Mouse (Mus musculus): ENCODE data around the gene Klhl32.
"Not testable (repeated sequence)": the region's sequence is repeated elsewhere in the genome, so short reads cannot be mapped to it uniquely, and the experiment has no call there.

Gene Klhl32

DNA sequence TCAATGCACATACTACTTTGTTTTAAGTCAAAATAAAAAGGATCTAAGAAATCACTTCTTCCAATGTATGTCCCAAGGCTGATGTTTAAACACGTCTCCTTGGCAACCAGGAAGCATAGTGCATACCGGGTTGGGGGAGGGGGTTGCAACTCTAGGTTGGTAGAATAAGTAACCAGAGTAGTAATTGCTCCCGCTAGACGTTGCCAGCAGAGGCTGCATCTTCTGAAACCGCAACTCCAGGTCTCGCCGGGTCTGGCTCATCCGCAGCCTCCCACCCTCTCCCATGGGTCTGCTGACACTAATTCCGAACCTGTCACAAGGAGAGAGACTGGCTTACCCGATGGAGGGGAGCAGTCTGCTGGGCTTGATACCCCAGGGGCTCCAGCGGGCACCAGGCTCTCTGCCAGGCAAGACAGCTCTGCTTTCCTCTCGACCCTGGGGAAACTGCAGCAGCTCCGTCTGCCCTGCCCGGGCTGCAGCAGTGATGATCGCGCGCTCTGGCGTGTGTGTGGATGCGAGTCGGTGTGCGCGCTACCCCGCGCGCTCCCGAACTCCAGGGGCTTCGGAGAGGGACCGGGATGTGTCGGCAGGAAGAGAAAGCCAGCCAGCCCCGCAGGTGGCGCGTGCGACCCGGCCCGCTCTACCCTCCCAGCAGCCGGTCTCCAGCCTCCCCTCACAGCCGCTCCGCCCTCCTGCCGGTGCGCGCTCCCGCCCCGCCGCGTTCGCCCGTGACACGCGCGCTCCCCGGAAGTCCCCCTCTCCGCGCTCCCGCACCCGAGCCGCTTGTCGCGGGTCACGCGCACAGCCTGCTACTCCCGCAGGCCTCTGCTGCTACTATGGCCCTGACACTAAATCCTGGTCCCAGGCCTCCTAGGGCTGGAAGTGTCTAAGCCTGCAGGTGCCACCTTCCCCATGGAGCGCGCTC, at the start of gene Klhl32:
Klhl32 (minus strand) TSS at position 724 of the 925 bp plus-strand sequence.
- DNase-seq = peak; percentile 91 to 92

DNA sequence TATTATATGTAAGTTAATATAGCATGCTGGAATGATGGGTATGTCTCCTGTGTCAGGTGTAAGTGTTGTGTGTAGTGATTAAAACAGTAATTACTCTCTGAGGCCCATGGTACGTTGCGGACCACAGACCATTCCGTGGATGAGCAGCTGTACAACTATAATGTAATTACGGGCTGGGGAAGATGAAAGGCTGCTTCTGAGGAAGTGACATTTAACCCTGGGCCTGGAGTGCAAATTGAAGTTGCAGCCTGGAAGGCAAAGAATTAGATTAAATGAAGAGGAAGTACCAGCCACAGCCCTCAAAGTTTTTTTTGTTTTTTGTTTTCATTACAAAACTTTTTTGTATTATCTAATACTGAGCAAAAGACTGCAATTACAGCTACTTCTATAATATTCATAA, 48.2 kb upstream of the Klhl32 start:
- no peak for DNase-seq

DNA sequence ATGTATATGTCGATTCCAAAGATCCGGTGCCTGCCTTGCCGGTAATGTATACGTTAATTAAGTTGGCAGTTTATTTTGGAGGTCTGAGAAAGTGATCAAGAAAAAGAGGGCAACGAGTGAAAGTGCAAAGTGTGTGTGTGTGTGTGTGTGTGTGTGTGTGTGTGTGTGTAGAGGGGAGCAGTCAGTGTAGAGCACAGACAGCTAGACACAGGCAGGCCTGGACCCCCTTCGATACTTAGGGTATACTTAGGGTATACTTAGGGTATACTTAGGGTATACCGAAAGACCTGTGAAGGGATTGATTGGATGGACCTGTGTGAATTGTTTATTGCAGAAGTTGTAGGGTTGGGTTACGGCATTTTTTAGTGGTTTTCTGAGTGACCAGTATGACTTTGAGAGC, 47.7 kb upstream of the Klhl32 start:
- DNase-seq = peak in 1 of 2 experiments; percentile 15

DNA sequence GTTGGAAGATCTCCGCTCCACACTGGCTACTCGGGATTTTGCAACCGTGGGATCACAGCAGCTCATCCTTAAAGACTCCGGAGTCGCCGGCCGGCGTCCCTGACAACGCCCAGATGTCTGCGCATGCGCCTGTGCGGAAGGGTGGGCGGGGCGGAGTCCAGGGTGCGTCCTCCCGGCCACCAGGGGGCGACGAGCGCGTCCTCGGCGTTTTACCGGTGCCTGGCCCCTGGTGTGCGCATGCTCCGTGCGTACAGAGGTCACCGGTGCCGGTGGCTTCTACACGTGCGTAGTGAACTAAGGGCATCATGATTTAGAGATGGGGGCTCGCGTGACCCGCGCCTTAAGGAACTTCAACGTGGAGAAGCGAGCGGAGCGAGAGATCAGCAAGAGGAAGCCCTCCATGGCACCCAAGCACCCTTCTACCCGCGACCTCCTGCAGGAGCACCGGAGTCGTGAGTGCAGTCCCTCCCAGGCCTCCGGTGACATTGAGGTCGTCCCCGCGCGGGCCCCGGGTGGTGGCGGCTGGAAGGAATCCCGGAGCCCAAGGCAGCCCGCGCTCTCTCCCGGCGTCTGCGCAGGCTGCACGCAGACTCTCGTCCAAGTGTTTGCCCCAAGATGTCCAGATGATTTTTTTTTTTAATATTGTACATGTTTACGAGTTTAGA, 47.1 kb upstream of the Klhl32 start, which contains the start of gene Ndufaf4:
Ndufaf4 (plus strand) TSS at position 233 of the 665 bp plus-strand sequence.
- DNase-seq = peak; percentile 99 to 100

DNA sequence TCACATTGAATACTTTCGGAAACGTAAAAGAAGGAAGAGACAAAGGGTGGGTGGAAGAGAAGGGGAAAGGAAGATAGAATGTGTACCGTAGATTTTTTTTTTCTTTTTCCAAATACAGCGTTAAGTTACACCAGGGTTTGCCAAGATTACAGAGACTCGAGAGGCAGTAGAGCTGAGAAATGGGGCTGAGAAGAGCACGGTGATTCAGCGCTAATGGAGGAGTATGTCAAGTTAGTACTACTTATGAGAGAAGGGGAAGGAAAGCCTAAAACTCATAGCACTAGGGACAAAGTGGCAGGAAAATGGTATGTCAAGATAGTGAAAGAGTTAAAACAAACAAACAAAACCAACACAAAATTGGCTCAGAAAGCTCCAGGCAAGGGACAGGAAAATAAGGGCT, 46.4 kb upstream of the Klhl32 start:
- no peak for DNase-seq

DNA sequence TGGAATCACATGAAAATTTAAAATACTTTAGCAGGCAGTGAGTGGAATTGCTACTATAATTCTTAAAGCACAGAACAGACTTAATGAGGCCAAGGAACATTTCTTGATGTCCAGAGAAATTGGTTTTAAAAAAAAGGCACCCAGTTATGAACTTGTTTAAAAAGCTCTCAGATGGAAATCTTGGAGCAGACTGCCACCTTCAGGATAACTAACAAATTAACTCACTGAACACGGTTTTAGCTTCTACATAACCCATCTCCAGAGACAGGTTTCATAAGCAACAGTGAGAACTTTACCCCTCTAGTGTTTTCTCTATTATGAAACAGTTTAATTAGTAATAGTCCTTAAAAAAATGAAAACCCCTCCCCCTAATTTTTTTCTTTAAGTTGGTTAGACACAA, 45.9 kb upstream of the Klhl32 start:
- peak in 1 of 2 experiments; percentile 41 for DNase-seq

DNA sequence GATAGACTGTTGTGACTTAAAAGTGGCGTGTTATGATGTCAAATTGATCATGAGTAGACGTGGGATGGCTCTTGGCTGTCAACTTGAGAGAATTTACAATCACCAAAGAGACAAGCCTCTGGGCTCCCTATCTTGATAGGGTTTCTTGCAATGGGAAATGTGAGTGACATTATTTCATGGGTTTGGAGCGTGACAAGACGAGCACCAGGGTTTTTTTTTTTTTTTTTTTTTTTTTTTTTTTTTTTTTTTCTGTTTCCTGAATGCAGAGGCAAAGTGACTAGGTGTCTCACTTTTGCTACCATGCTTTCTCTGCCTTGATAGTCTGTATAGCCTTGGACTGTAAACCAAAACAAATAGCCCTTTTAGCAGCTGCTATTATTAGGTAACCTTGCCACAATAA, 43.7 kb upstream of the Klhl32 start:
- no peak for DNase-seq

DNA sequence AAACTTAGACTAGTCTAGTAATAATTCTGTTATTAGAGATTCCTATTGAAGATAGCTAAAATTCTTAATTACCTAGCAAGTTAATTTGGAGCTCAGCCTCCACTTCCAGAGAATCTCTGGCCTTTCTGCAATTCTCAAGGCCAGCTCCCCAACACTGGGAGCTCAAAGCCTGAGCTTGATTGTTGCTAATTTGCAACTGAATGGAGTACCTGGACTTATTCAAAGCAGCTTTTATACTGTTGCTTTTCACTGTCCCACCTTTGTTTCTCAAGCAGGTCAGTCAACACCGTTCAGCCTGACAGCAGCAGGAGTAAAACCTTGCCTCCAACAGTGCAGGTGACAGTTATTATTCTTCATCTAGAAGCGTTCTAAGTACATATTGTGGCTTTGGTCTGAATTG, 41.4 kb upstream of the Klhl32 start:
- DNase-seq = not testable (repeated sequence)

DNA sequence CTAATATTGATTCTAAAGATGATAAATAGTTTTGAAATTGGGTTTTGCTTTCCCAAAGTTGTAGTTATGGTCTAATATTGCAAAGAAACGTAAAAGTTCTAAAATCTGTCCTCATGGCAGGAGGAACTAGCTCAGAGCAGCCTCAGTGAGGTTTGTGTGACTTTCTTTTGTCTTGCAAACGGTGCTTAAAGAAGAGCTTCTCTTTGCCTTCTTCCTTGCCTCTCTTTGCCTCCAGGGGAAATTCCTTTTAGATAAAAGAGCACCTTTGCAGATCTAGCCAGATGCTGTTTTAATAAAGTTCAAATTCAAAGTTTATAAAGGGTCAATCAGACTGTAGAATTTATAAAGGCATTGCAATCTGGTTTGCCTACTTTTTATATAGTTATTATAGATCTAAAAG, 38.5 kb upstream of the Klhl32 start:
- DNase-seq = not testable (repeated sequence)

DNA sequence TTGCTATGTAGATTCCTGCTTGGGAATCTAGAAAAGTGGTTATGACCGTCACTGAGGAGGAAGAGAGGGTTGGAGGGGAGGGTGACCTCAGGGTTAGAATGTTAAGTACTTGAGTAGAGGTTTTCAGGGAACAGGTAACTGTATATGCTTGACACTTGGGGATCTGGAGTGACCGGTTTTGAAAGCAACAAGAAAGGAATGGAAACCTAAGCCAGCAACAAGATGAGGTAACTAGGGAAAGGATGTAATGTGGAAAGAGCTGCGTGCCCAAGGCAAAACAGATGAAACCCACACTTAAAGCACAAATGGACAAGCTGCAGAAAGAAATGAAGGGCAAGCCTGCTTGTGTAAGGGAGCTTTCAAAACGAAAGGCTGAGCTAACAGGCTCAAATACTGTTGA, 18.3 kb upstream of the Klhl32 start:
- no peak for DNase-seq

DNA sequence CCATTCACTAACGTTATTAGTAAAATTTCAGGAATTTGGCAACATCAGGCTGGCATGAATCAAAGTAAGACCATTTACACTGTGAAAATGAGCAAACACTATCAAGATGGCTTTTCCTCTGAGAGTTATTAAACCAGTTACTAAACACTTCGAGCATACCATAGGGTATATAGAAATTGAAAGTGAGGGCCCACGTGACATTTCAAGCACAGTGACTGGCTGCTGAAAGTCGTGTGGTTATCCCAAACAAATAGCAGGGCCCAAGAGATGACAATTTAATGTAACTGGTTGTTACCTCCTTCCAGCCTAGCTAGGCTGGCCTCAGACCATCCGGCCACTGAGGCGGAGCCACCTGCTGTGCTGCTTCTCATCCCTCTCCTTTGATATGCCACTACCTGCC, 14.8 kb upstream of the Klhl32 start:
- DNase-seq = no peak

DNA sequence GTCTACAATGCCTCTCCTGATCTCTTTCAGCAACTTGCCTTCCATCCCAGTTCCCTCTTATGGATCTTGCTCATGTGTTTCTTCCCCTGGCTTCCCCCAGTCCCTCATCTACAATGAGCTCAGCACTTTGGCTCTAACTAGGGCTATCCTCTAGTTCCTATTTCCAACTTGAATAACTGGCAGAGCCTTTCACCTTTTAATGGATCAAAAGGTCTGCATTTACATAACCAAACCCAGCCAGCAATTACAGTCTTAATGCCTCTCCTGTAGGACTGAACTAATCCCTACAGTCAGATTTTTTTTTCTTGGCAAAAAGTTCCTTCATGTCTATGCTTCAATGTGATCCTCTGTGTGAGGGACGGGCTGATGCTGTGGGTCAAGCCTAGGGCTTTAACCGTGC, 3.5 kb downstream of the Klhl32 start:
- no peak for DNase-seq

DNA sequence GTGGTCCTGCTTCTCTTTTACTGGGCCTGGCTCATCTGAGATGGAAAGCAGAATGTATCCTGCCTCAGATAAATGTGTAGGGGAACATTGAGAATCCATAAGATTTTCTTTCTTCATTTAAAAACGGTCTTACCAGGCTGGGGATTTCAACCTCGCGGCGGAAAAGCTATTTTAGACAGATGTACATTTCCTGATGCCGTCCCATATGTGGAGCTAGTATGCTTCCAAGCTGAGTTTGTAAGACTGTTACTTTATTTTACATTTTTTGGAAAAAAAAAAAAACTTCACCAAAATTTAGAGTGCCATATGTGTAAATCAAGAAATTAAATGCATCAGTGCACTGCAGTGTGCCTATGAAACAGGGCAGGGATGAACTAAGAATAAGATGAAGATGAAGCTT, 5.4 kb downstream of the Klhl32 start:
- DNase-seq = no peak

DNA sequence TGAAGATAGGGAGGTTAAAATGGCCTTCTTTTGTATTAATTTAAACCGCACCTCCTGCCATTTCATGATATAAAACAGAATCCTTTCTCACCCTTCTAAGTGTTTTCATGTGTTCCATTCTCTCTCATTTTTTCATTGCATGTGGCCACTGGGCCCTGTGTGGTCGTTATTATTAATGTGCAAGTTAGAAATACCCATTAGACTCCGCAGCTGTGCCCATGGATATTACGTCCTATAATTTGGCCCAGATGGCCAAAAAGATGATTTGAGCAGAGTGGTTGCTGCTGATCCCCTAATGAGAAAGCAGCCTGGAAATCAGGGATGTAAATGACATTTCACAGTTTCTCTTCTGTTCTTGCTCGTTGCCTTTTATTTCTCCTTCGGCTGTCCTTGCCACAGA, 12.4 kb downstream of the Klhl32 start:
- DNase-seq = no peak

DNA sequence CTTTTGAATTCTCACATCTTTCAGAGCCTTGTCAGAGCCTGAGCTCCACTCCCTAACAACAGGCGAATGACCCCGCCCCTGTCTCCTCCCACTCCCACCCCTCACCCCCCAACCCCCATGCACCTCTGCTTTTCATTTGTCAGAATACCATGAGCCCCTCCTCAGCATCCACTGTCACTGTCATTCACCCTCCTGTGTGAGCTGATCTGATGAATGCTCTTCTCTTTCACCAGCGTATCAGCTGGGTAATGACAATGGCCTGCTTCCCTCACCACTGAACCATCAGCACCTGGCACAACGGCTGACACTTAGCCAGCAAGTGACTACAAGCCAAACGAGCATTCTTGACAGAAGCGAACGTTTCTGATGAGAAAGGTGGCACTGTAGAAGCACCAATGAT, 15.4 kb downstream of the Klhl32 start:
- DNase-seq = peak in 1 of 2 experiments; percentile 39

DNA sequence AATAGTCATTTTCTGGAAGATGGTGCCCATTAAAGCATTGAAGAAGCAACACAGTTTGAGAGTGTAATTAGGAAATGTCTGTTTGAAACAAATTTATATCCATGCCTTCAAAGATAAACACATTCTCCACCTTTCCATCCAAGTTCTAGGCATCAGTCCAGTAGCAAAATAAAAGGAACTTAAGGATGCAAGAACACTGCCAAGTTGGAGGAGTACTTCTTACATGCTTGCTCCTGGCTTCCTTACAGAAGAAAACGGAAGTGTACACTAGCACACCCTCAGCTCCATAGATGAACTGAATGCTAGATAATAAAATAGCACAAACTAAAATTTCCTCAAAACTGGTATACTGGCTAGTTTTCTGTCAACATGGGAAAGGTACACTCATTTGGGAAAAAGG, 42.6 kb downstream of the Klhl32 start:
- no peak for DNase-seq

DNA sequence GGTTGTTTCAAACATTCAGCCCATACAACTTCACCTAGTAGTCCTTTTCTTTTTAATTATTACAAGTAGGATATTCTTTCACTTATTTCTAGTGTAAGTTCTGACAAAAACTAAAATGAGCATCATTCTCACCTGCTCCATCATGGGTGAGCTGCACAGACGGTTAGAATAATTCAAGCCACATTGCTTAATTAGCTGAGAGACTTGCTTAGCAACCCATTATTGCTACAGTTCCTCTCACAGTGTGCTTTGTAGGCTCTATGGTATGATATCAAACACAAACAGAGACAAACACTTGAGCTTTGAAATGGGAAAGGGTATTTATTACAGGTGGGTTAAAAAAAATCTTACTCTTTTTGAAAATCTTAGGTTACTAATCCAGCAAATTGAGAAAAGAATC, 49.0 kb downstream of the Klhl32 start:
- no peak for DNase-seq

DNA sequence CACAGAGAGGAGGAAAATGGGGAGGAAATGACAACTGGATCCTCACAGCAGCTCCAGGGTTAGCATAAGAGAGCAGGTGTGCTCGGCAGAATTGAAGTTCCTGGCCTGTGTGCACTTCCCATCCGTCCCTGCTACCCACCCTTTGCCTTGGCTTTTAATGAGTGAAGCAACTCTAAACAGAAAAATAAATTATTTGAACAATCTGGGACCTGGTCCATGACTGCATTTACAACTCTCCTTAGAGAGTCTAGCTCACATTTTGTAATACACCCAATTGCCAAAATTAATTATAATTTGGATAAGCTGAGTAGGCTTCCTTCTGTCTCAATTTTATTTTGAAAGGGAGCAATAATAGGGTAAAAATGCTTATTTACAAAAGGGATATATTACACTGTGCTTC, 49.6 kb downstream of the Klhl32 start:
- DNase-seq = no peak

DNA sequence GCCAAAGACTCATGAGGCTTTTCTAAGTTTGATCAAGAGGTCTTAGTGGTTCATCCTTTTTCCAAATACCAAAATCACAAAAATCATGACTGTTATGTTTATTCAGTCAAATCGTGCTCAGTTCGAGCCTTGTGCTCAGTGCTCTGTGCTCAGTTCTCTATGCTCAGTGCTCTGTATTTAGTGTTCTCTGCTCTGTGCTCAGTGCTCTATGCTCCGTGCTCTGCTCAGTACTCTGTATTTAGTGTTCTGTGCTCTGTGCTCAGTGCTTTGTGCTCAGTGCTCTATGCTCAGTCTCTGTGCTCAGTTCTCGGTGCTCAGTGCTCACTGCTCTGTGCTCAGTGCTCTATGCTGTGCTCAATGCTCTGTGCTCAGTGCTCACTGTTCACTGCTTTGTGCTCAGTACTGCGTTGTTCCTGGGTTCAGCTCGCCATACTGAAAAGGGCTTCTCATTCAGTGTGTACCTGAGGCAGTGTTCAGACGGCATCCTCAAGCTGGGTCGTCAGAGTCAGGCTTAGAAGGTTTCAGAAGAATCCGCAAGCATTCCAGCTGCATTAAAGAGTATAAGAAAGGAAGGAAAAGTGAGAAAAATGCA, 50.5 kb downstream of the Klhl32 start:
- no peak for DNase-seq

DNA sequence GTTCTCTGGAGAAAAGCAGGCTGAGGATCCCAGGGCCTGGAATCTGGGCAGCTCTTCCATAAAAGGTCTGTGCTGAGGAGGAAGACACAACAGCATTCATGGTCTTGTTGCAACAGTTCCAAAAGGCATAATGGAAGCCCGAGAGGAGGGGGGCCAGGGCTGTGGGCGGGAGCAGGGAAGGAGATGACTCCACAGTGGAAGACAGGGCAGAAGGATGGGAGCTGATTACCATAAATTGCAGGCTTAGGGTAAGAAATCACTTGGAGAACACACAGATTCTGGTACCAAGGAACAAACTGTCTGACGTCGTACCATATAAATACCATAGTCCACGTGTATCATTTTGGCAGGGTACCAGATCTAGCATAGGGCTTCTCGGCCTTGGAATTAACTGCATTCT, 51.9 kb downstream of the Klhl32 start:
- no peak for DNase-seq

DNA sequence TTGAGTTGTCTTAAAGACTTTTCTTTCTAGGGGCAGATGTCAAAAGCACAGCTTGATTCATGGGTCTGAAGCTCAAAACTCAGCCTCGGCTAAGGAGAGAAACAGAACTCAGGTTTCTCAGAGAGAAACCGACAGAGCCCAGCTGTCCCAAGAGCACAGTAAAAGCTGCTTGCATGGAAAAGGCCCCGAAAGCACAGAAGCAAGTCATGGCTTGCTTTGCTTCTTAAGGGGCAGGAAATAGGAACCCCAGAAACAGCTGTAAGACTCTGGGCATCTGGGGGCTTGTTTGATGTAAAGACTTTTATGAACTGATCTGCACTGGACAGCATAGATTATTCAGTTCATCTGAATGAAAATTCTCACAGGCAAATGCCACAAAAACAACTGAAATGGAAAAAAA, 53.1 kb downstream of the Klhl32 start:
- no peak for DNase-seq

DNA sequence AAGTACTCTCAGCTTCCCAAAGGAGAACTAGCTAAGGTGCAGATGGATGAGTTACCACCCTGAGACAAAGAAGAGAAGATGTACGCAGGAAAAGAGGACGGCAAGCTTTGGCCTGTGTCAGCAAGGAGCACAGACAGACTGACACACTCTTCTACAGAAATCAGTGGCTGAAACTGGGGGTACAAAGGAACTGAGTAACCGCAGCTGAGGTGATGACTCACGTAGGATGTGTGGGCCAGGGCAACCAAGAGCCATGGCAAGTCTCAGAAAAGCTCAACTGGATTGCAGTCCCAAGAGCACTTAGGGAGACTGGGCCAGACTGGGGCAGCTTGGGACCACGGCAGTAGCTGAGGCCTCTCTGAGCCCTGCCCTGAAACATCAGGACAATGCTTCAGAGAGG, 53.6 kb downstream of the Klhl32 start:
- DNase-seq = no peak

DNA sequence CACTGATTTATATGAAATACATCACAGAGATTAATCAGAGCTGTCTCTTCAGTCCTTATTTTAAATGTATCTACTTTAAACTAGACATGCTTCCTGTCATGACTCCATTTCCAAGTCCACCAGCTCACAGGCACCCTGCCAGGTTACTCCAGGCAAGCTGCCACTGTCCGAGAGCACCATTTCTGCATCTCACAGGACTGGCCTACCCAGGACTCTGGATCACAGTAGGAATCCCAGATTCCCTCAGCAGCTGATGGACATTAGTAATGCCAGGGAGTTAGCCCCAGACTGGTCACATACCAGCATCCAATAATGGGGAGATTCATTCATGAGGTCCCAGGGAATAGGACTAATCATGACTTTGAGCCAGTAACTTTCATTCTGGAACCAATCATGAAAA, 54.7 kb downstream of the Klhl32 start:
- DNase-seq = peak; percentile 80 to 88

DNA sequence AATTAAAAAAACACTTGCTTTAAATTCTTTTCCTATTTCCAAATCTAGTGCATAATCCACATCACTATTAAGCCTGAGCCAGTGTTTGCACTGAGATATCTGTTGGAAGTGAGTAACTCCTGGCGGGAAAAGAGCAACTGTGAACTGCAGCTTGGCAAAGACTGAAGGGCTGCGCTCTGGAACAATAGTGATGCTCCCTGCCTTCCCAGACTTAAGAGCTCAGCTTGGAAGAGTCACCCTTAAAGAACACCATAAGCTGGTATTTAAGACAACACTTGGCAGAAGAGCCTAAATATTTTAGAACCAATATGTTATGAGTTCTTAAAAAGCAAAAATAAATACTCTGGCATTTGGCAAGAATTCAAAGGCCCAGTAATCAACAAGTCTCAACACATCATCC, 55.7 kb downstream of the Klhl32 start:
- no peak for DNase-seq
